Mouse (Mus musculus): Measurements from ENCODE around the gene Rusc2. TPM values are rescaled to one million over a fixed set of nuclear protein-coding genes. Genes with fewer than 3 reads are reported as not detected.

Gene Rusc2
- total RNA-seq (2023): 0.38 TPM

GRCm38 (mm10) chr4:43381408-43382154 is at the start of gene Rusc2:
Gene Rusc2, plus strand, starts transcription at chr4:43381979.

GRCm38 (mm10) chr4:43428946-43429345 is 47.2 kb downstream of the Rusc2 start, which contains the start of gene Fam166b:
Gene Fam166b, minus strand, starts transcription at chr4:43429134.

GRCm38 (mm10) chr4:43441639-43442038 is 59.9 kb downstream of the Rusc2 start, which contains the start of gene Tesk1:
Gene Tesk1, plus strand, starts transcription at chr4:43441939.

GRCm38 (mm10) chr4:43454041-43454836 is 72.5 kb downstream of the Rusc2 start, which contains the start of gene Cd72:
Gene Cd72, minus strand, starts transcription at chr4:43454628.

Other genes starting within 250 kb of the Rusc2 start
- not detected for gene Atp8b5, start 114.8 kb upstream of the Rusc2 start, total RNA-seq (2023)
- gene Fam166b, start 47.2 kb downstream of the Rusc2 start, total RNA-seq (2023): not detected
- 49.4 TPM for gene Tesk1, start 60.0 kb downstream of the Rusc2 start, total RNA-seq (2023)
- 32.7 TPM for gene Cd72, start 72.6 kb downstream of the Rusc2 start, total RNA-seq (2023)
- gene Sit1, start 101.8 kb downstream of the Rusc2 start, total RNA-seq (2023): 77.8 TPM
- 35.4 TPM for gene Ccdc107, start 110.9 kb downstream of the Rusc2 start, total RNA-seq (2023)
- gene Arhgef39, start 117.7 kb downstream of the Rusc2 start, total RNA-seq (2023): 3.8 TPM
- not detected for gene Car9, start 125.0 kb downstream of the Rusc2 start, total RNA-seq (2023)
- gene Tpm2, start 141.8 kb downstream of the Rusc2 start, total RNA-seq (2023): 1.3 TPM
- 72.7 TPM for gene Creb3, start 180.4 kb downstream of the Rusc2 start, total RNA-seq (2023)
- gene Tln1, start 180.7 kb downstream of the Rusc2 start, total RNA-seq (2023): 291 TPM
- 56.6 TPM for gene Rgp1, start 196.7 kb downstream of the Rusc2 start, total RNA-seq (2023)
- 37.6 TPM for gene Gba2, start 196.9 kb downstream of the Rusc2 start, total RNA-seq (2023)
- not detected for gene Msmp, start 202.5 kb downstream of the Rusc2 start, total RNA-seq (2023)
- not detected for gene Npr2, start 250.0 kb downstream of the Rusc2 start, total RNA-seq (2023)